18 mouse cellular contexts compared by ENCODE assay signal in the genomic region with DNA sequence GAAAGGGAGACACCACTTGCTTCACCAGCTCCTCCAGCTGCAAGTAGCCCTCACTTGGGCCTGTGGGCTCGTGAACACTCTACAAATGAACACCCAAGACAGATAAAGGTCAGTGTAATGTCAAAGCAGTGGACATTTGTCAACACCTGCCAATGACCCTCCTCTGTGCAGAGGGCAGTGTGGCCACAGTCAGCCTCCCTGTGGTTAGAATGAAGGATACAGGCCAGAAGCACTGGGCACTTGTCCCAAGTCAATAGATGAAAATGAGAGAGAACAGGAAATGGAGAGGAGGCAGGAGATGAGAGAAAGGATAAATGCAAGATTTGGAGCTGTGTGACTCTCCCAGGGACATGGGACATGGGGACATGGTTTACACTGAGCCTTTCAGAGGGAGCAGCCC.
"Had no signal": no experiment of that assay in that cellular context is flagged by ENCODE, and none has a peak within 500 bp of the region (broad histone marks: within the 10 kb centered on the region; RNA-seq: fewer than 3 reads in every experiment).

No protein-coding gene starts in this region.

- H3K27ac ChIP-seq: limb, embryonic 10.5 days; limb, embryonic 13.5 days; liver, embryonic 13.5 days; lung, embryonic 15.5 days; macrophage; midbrain, embryonic 13.5 days; stomach, postnatal 0 days had no signal

- H3K36me3 ChIP-seq: midbrain, embryonic 13.5 days had no signal

- H3K4me2 ChIP-seq: limb, embryonic 13.5 days; liver, embryonic 13.5 days; lung, embryonic 15.5 days; midbrain, embryonic 13.5 days had no signal

- H3K9me3 ChIP-seq: limb, embryonic 10.5 days; limb, embryonic 13.5 days; liver, embryonic 13.5 days; lung, embryonic 15.5 days; midbrain, embryonic 13.5 days had no signal

- H3K4me3 ChIP-seq: limb, embryonic 10.5 days; limb, embryonic 13.5 days; liver, embryonic 13.5 days; lung, embryonic 15.5 days; midbrain, embryonic 13.5 days had no signal

- H3K9ac ChIP-seq: limb, embryonic 13.5 days; liver, embryonic 13.5 days; lung, embryonic 15.5 days; midbrain, embryonic 13.5 days had no signal

- H3K4me1 ChIP-seq: limb, embryonic 10.5 days; midbrain, embryonic 13.5 days had no signal

- DNase-seq: kidney, adult 8-10 months; kidney, postnatal 14 days; kidney, postnatal 4 days; liver, embryonic 13.5 days; lung, adult 18-20 months; lung, postnatal 10 days; right cerebral cortex, postnatal 4 days; thymus, adult 2 months; thymus, postnatal 14 days; thymus, postnatal 4 days had no signal

- ATAC-seq: intestine, postnatal 0 days; midbrain, embryonic 13.5 days; midbrain, embryonic 16.5 days had no signal

- H3K27me3 ChIP-seq: limb, embryonic 13.5 days; liver, embryonic 13.5 days; lung, embryonic 15.5 days; midbrain, embryonic 13.5 days had no signal
